Mouse (Mus musculus) right cerebral cortex, postnatal 14 days (tissue): Measurements from ENCODE around the gene Peli3.
"Not testable (repeated sequence)": the region's sequence is repeated elsewhere in the genome, so short reads cannot be mapped to it uniquely, and the experiment has no call there.

ENCODE experiments used
- DNase-seq: peaks from one replicate; pipeline ENCODE4 v3.0.0; 2022

The Peli3 gene

GRCm38 (mm10) chr19:4942551-4943252, at the start of gene Peli3:
Gene Peli3, minus strand, starts transcription at chr19:4943127.
- DNase-seq, result peak; percentile 83

GRCm38 (mm10) chr19:4992371-4992770, 49.4 kb upstream of the Peli3 start:
- no peak for DNase-seq

GRCm38 (mm10) chr19:4990716-4991115, 47.8 kb upstream of the Peli3 start:
- peak; percentile 60 for DNase-seq

- no peak for DNase-seq
Observed at GRCm38 (mm10) chr19:4990256-4990625, 47.3 kb upstream of the Peli3 start, which contains the start of gene Npas4. Gene Npas4, minus strand, starts transcription at chr19:4990316.

DNA sequence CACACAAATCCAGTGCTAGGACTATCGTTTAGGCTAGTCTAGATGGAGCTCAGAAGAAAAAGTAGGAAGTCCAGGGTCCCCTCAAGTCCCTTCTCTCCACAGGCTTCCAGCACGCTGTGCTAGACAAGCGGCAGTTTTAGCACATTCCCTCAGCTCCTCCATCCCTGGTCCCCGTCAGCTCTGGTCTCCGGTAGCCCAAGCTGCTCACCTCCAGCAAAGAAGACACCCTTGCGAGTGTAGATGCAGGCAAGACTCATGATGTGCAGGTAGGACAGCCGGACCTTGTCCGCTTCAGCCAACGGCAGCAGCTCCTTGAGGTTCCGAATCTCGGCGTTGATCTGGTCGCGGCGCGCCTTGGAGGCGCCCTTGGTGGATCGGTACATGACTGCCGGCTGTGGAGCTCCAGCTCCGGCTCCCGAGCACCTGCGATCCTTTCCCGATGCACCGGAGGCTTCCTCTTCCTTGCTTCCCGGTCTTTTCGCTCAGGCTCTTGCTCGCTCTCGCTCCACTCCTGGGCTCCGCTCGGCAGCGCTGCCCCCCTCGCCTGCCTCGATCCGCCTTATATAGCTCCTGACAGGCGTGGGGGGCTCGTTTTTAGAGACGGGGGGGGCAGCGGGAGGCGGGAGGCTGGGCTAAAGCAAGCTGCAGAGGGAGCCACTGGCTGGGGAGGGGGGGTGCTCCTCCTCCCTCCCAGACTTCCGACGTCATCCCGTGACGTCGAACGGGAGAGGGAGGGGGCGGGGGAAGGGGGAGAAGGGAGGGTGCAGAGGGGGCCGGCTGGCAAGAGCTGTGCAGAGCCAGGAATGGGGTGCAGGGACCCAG, 46.7 kb upstream of the Peli3 start:
- peak; percentile 81 for DNase-seq

GRCm38 (mm10) chr19:4989013-4989412, 46.1 kb upstream of the Peli3 start:
- peak; percentile 81 for DNase-seq

DNA sequence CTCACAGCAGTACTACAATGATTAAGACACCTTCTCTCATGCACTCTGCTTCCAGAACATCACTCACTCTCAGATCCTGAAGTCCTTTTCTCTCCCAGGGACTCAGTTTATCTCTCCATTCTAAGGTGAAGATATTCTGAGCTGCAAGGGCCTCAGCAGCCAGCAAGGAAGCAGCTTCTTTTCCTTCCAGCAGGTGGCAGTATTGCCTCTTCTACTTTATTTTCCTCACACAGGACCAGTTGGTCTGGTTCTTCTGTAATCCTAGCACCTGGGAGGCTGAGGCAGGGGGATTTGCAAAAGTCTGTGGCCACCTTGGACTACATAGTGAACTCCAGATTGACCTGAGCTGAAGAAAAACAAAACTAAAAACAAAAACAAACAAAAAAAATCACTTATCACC, 38.8 kb upstream of the Peli3 start:
- no peak for DNase-seq

- DNase-seq, result no peak
Observed at GRCm38 (mm10) chr19:4968236-4968635, 25.3 kb upstream of the Peli3 start.

DNA sequence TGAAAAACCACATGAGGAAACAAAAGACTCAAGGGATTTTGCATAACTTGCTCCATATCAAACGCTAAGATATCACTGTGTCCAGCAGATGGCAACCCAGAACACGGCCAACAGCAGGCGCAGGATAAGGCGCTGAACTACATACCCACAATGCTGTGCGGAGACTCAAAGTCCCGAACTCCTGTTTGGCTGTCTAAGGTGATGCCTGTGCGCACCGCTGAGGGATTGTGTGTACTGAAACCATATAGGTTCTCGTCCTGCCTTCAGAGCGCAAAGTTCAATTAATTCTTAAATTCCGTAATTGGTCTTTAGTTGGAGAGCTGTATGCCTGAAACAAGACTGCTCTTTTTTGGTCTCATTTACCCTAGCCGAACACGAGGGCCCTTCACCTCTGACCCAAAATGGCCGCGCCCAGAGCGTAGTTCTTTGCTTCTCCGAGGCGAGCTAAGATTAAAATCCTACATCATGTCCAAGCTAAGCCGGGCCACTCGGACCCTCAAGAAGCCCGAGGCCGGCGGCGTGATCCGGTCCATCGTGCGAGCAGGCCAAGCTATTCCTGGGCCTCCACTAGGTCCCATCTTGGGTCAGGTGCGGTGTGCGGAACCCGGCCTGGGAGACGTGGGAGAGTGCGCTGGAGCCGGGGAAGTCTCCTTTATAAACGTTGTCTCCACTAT, 19.1 kb upstream of the Peli3 start, which contains the start of gene Mrpl11:
Gene Mrpl11 (plus strand): TSS at position 220 of the 674 bp plus-strand sequence.
- DNase-seq, result peak; percentile 81

GRCm38 (mm10) chr19:4948641-4949040, 5.7 kb upstream of the Peli3 start:
- DNase-seq, result not testable (repeated sequence)

DNA sequence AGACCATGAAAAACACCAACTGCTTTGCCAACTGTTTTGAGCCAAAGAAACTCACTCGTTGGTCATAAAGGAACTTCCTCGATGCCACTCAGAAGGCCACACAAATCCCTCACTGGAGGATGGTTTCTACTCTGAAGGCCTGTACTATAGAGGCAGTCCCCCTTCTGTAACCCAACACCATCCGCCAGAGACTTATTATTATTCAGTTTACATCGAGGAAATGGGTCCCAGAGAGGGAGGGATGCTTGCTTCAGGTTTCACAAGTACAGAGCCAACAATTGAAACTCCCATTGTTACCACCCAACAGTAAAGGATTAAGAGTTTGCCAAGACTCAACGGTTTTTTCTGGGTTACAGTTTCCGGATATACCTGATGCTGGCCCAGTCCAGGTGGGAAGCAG, 2.6 kb upstream of the Peli3 start:
- no peak for DNase-seq

GRCm38 (mm10) chr19:4943253-4943588, 294 bp upstream of the Peli3 start:
- DNase-seq, result no peak

- no peak for DNase-seq
Observed at GRCm38 (mm10) chr19:4937444-4938310, 5.2 kb downstream of the Peli3 start.

DNA sequence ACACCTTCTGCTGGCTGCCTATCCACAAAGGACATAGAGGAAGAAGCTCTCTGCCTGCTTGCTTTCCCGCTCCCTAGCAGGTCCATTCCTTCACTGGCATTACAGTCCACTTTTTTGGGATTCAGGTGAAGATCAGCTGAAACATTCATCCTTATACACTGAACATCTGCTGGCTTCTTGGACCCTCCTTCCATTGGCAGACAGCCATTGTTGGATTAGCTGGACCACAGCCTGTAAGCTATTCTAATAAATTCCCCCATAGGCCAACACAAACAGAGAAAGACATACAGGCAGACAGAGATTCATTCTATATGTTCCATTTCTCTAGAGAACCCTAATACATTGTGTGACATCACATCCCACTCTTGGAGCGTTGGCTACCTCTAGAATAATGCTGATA, 6.0 kb downstream of the Peli3 start:
- DNase-seq, result no peak

- no peak for DNase-seq
Observed at GRCm38 (mm10) chr19:4928781-4929180, 14.1 kb downstream of the Peli3 start.

DNA sequence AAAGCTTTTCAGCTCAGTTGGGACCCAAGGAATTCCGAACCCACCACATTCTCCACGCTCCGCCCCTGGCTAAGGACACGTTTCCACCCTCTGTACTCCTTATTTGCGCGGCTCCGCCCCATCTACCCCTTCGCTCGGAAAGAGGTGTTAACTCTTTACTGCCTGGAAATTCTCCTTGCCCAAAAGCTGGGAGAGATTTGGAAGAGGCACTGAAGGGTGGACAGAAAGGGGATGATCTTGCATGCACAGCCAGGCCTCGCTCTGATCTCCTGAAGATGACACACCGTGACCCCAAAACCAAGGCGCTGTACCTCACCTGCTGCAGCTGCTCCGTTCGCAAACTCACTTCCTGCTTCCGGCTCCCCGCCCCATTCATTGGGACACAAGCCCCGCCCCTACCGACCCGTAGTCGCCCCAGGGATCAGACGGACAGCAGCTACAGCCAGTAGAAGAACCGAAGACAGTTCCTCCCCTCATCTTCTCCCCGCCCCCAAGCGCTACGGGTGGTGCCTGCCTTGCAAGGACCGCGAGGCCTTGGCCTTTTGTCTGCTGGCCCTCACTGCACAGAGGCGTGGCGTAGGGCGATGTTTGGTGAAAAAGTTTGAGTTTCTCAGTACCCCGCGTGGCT, 14.9 kb downstream of the Peli3 start, which contains the start of gene Dpp3:
Gene Dpp3 (minus strand): TSS at position 384 of the 628 bp plus-strand sequence.
- peak; percentile 99 for DNase-seq

- DNase-seq, result no peak
Observed at GRCm38 (mm10) chr19:4925121-4925860, 17.6 kb downstream of the Peli3 start.

DNA sequence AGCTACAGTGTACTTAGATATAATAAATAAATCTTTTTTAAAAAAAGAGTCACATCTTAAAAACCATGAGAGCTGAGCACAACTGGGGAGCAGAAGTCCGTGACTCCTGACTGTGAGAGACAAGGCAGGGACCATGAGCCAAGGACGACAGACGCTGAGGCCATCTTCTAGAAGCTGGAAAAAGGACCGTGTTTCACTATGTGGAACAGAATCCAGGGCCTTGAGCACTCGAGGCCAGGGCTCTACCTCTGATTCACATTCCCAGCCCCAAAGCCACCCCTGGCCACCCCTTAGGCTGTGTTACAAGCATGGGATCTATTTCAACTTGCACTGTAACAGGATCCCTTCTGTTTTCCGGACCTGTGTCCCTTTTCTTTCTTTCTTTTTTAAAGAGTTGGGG, 23.3 kb downstream of the Peli3 start:
- no peak for DNase-seq

DNA sequence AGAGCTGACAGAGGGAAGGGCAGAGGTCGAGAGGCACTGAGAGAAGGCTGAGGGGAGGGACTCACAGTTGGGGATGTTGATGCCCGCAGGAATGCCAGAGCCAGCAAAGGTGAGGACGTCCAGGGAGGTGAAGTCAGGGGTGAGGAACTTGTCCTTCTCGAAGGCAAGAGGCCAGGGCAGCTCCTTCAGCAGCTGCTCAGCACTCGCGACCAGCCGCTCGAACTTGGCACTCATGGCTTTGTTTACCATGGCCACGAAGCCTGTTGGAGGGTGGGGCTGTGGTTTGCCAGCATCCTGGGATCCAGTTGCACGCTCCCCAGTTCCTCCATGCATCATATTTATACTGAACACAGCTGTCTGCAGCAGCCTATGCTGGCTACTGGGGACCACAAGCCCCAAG, 26.1 kb downstream of the Peli3 start:
- DNase-seq, result no peak

GRCm38 (mm10) chr19:4915924-4916603, 26.9 kb downstream of the Peli3 start:
- no peak for DNase-seq

DNA sequence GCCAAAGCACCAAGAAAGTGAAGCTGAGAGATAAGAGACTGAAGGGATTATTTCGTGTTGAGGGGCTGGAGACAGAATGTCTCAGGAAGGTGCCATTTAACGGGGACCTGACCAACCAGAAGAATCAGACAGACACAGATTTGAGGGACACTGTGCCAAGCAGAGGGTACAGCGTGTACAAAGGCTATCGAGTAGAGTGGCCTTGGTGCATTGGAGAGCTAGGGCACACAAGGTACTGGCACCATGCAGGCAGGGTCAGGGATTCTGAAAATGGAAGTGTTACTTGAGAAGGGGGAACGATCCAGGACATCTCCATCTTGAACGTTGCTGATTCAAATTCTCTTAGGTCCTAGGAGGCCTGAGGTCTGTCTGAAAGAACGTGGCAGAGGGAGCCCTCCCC, 33.6 kb downstream of the Peli3 start:
- DNase-seq, result no peak
